Mouse (Mus musculus): ENCODE data around the gene Atxn1.

Atxn1 gene

GRCm38 (mm10) chr13:45925294-45925693, 39.5 kb downstream of the Atxn1 start:
- no peak for DNase-seq

GRCm38 (mm10) chr13:45924555-45924954, 40.3 kb downstream of the Atxn1 start:
- DNase-seq = no peak

- no peak for DNase-seq
These were observed 41.7 kb downstream of the Atxn1 start for GRCm38 (mm10) chr13:45923086-45923485.

GRCm38 (mm10) chr13:45922467-45922866, 42.3 kb downstream of the Atxn1 start:
- no peak for DNase-seq

- no peak for DNase-seq
These were observed 45.7 kb downstream of the Atxn1 start for GRCm38 (mm10) chr13:45918956-45919711.

- no peak for DNase-seq
These were observed 46.8 kb downstream of the Atxn1 start for GRCm38 (mm10) chr13:45918006-45918380.

GRCm38 (mm10) chr13:45917058-45918005, 47.5 kb downstream of the Atxn1 start:
- DNase-seq = no peak

GRCm38 (mm10) chr13:45915921-45916320, 48.9 kb downstream of the Atxn1 start:
- peak in 1 of 2 experiments; percentile 33 for DNase-seq

- DNase-seq = no peak
These were observed 49.8 kb downstream of the Atxn1 start for GRCm38 (mm10) chr13:45915026-45915425.

GRCm38 (mm10) chr13:45914117-45914516, 50.7 kb downstream of the Atxn1 start:
- DNase-seq = no peak

GRCm38 (mm10) chr13:45911848-45912247, 53.0 kb downstream of the Atxn1 start:
- no peak for DNase-seq

- no peak for DNase-seq
These were observed 53.7 kb downstream of the Atxn1 start for GRCm38 (mm10) chr13:45911069-45911468.

- no peak for DNase-seq
These were observed 54.5 kb downstream of the Atxn1 start for GRCm38 (mm10) chr13:45910348-45910747.

GRCm38 (mm10) chr13:45907181-45907691, 57.6 kb downstream of the Atxn1 start:
- peak; percentile 42 to 51 for DNase-seq

GRCm38 (mm10) chr13:45906438-45907166, 58.2 kb downstream of the Atxn1 start:
- no peak for DNase-seq

GRCm38 (mm10) chr13:45904955-45905354, 59.9 kb downstream of the Atxn1 start:
- no peak for DNase-seq

- no peak for DNase-seq
These were observed 60.4 kb downstream of the Atxn1 start for GRCm38 (mm10) chr13:45904456-45904855.

- DNase-seq = no peak
These were observed 61.1 kb downstream of the Atxn1 start for GRCm38 (mm10) chr13:45903519-45904274.

GRCm38 (mm10) chr13:45902457-45902856, 62.4 kb downstream of the Atxn1 start:
- DNase-seq = no peak

GRCm38 (mm10) chr13:45900776-45901175, 64.0 kb downstream of the Atxn1 start:
- no peak for DNase-seq

GRCm38 (mm10) chr13:45897571-45897970, 67.2 kb downstream of the Atxn1 start:
- no peak for DNase-seq

- no peak for DNase-seq
These were observed 70.0 kb downstream of the Atxn1 start for GRCm38 (mm10) chr13:45894760-45895159.

Measured in cerebellum, adult 18-20 months (tissue).